Mouse (Mus musculus): Measurements from ENCODE around the gene Isy1. TPM values are rescaled to one million over a fixed set of nuclear protein-coding genes. Genes with fewer than 3 reads are reported as not detected.

The Isy1 gene
- total RNA-seq, 4 experiments from 2014 or later, result 27.5 to 30.6 (median 28.5) TPM

GRCm38 (mm10) chr6:87805448-87805847 lies 33.1 kb downstream of the Isy1 start:
- no peak for DNase-seq (ENCODE audit: low spot score in 2 of 2)

- DNase-seq (ENCODE audit: low spot score in 2 of 2), result no peak
Observed at GRCm38 (mm10) chr6:87804886-87805285, 33.7 kb downstream of the Isy1 start.

GRCm38 (mm10) chr6:87804036-87804435 lies 34.6 kb downstream of the Isy1 start:
- no peak for DNase-seq (ENCODE audit: low spot score in 2 of 2)

- no peak for DNase-seq (ENCODE audit: low spot score in 2 of 2)
Observed at GRCm38 (mm10) chr6:87802462-87802861, 36.1 kb downstream of the Isy1 start.

GRCm38 (mm10) chr6:87799576-87799975 lies 39.0 kb downstream of the Isy1 start:
- DNase-seq (ENCODE audit: low spot score in 2 of 2), result no peak

- no peak for DNase-seq (ENCODE audit: low spot score in 2 of 2)
Observed at GRCm38 (mm10) chr6:87797321-87797720, 41.3 kb downstream of the Isy1 start.

GRCm38 (mm10) chr6:87796251-87796880 lies 42.2 kb downstream of the Isy1 start:
- no peak for DNase-seq (ENCODE audit: low spot score in 2 of 2)

- DNase-seq (ENCODE audit: low spot score in 2 of 2), result no peak
Observed at GRCm38 (mm10) chr6:87795385-87796150, 43.0 kb downstream of the Isy1 start.

GRCm38 (mm10) chr6:87793821-87794510 lies 44.6 kb downstream of the Isy1 start:
- DNase-seq (ENCODE audit: low spot score in 2 of 2), result no peak

GRCm38 (mm10) chr6:87791826-87792225 lies 46.8 kb downstream of the Isy1 start:
- DNase-seq (ENCODE audit: low spot score in 2 of 2), result no peak

- no peak for DNase-seq (ENCODE audit: low spot score in 2 of 2)
Observed at GRCm38 (mm10) chr6:87790779-87791480, 47.7 kb downstream of the Isy1 start.

- no peak for DNase-seq (ENCODE audit: low spot score in 2 of 2)
Observed at GRCm38 (mm10) chr6:87789791-87790190, 48.8 kb downstream of the Isy1 start.

GRCm38 (mm10) chr6:87788896-87789587 lies 49.6 kb downstream of the Isy1 start:
- DNase-seq (ENCODE audit: low spot score in 2 of 2), result no peak

GRCm38 (mm10) chr6:87788266-87788895 lies 50.2 kb downstream of the Isy1 start:
- no peak for DNase-seq (ENCODE audit: low spot score in 2 of 2)

- DNase-seq (ENCODE audit: low spot score in 2 of 2), result no peak
Observed at GRCm38 (mm10) chr6:87787108-87787890, 51.3 kb downstream of the Isy1 start.

- DNase-seq (ENCODE audit: low spot score in 2 of 2), result no peak
Observed at GRCm38 (mm10) chr6:87786621-87787020, 52.0 kb downstream of the Isy1 start.

- no peak for DNase-seq (ENCODE audit: low spot score in 2 of 2)
Observed at GRCm38 (mm10) chr6:87784033-87784432, 54.6 kb downstream of the Isy1 start.

GRCm38 (mm10) chr6:87780546-87781301 lies 57.9 kb downstream of the Isy1 start:
- DNase-seq (ENCODE audit: low spot score in 2 of 2), result no peak

Data from left cerebral cortex, adult 8-10 months (tissue).